Mouse (Mus musculus) heart, adult 2 months (tissue): ENCODE data around the gene Arhgef19.

Source experiments
- CTCF ChIP-seq: fragments of 200-600 bp; IDR thresholded peaks from 2 replicates; pipeline ENCODE4 v1.8.1; 2022; ENCODE audit warnings: antibody characterized with exemption, mild to moderate bottlenecking, moderate library complexity
- EP300 ChIP-seq: fragments of 200-500 bp; IDR thresholded peaks from 2 replicates; pipeline ENCODE4 v1.6.1; 2011; ENCODE audit warnings: low read depth, low read length, control low read depth; ENCODE audit not compliant: insufficient read depth
- POLR2A ChIP-seq: fragments of 200-500 bp; IDR thresholded peaks from 2 replicates; pipeline ENCODE4 v1.6.1; 2011; ENCODE audit warnings: mild to moderate bottlenecking, low read depth, low read length, control low read depth; ENCODE audit not compliant: insufficient read depth

GRCm38 (mm10) chr4:141279327-141279726 is 40.0 kb downstream of the Arhgef19 start:
- TF ChIP-seq CTCF (peak; percentile 21; the same call in 1 of the 2 replicates), POLR2A (no peak; the same call in 1 of the 2 replicates), EP300 (no peak)
